Mouse (Mus musculus): Measurements from ENCODE around the gene Babam2. TPM values are rescaled to one million over a fixed set of nuclear protein-coding genes. Genes with fewer than 3 reads are reported as not detected.

Gene Babam2
- polyA plus RNA-seq, 1 experiment from 2014 or later: 32.3 TPM

- 90% methylated on average over 3 of the region's 3 CpGs for WGBS
- Histone ChIP-seq H3K36me3 (ENCODE audit: control insufficient read depth, insufficient read depth, low read length) (no peaks in the 10 kb centered on the region), H3K4me2 (ENCODE audit: low read length) (no peak overlapping the region), H3K27ac (ENCODE audit: low read depth, low read length) (no peak overlapping the region), H3K9me3 (replicated peaks; ENCODE audit: control insufficient read depth, low read length) (no peaks in the 10 kb centered on the region), H3K4me1 (ENCODE audit: control insufficient read depth, insufficient read depth, low read length) (no peaks in the 10 kb centered on the region), H3K4me3 (ENCODE audit: low read depth, low read length) (no peak overlapping the region), H3K27me3 (replicated peaks; ENCODE audit: control insufficient read depth, insufficient read depth, low read length) (no peaks in the 10 kb centered on the region), H3K9ac (ENCODE audit: low read length) (no peak overlapping the region)
- ATAC-seq (no peak), DNase-seq (ENCODE audit: low spot score) (no peak)
These were observed 376.6 kb downstream of the Babam2 start for GRCm38 (mm10) chr5:32074053-32074452.

- Histone ChIP-seq H3K9ac (ENCODE audit: low read length) (no peak overlapping the region), H3K4me3 (ENCODE audit: low read depth, low read length) (no peak overlapping the region), H3K9me3 (replicated peaks; ENCODE audit: control insufficient read depth, low read length) (no peaks in the 10 kb centered on the region), H3K27me3 (replicated peaks; ENCODE audit: control insufficient read depth, insufficient read depth, low read length) (no peaks in the 10 kb centered on the region), H3K4me2 (ENCODE audit: low read length) (no peak overlapping the region), H3K36me3 (ENCODE audit: control insufficient read depth, insufficient read depth, low read length) (no peaks in the 10 kb centered on the region), H3K27ac (ENCODE audit: low read depth, low read length) (no peak overlapping the region), H3K4me1 (ENCODE audit: control insufficient read depth, insufficient read depth, low read length) (no peaks in the 10 kb centered on the region)
- no peak for DNase-seq (ENCODE audit: low spot score)
- WGBS: 92% methylated on average over 3 of the region's 3 CpGs
- no peak for ATAC-seq
These were observed 379.7 kb downstream of the Babam2 start for GRCm38 (mm10) chr5:32077139-32077538.

- DNase-seq (ENCODE audit: low spot score): no peak
These were observed 381.5 kb downstream of the Babam2 start for GRCm38 (mm10) chr5:32078986-32079385.

GRCm38 (mm10) chr5:32080490-32081219 is 383.2 kb downstream of the Babam2 start:
- DNase-seq (ENCODE audit: low spot score): no peak

More at GRCm38 (mm10) chr5:32078986-32079385, 381.5 kb downstream of the Babam2 start:
- Histone ChIP-seq H3K9me3 (replicated peaks; ENCODE audit: control insufficient read depth, low read length) (no peaks in the 10 kb centered on the region), H3K27ac (ENCODE audit: low read depth, low read length) (no peak overlapping the region), H3K9ac (ENCODE audit: low read length) (no peak overlapping the region), H3K4me2 (ENCODE audit: low read length) (no peak overlapping the region), H3K4me1 (ENCODE audit: control insufficient read depth, insufficient read depth, low read length) (no peaks in the 10 kb centered on the region), H3K27me3 (replicated peaks; ENCODE audit: control insufficient read depth, insufficient read depth, low read length) (no peaks in the 10 kb centered on the region), H3K36me3 (ENCODE audit: control insufficient read depth, insufficient read depth, low read length) (no peaks in the 10 kb centered on the region), H3K4me3 (ENCODE audit: low read depth, low read length) (no peak overlapping the region)
- no peak for ATAC-seq
- WGBS: 82% methylated on average over 4 of the region's 4 CpGs

GRCm38 (mm10) chr5:32084401-32084804 is 386.9 kb downstream of the Babam2 start:
- no peak for DNase-seq (ENCODE audit: low spot score)
- Histone ChIP-seq H3K4me2 (ENCODE audit: low read length) (no peak overlapping the region), H3K4me3 (ENCODE audit: low read depth, low read length) (no peak overlapping the region), H3K27me3 (replicated peaks; ENCODE audit: control insufficient read depth, insufficient read depth, low read length) (no peaks in the 10 kb centered on the region), H3K4me1 (ENCODE audit: control insufficient read depth, insufficient read depth, low read length) (no peaks in the 10 kb centered on the region), H3K9ac (ENCODE audit: low read length) (no peak overlapping the region), H3K36me3 (ENCODE audit: control insufficient read depth, insufficient read depth, low read length) (no peaks in the 10 kb centered on the region), H3K27ac (ENCODE audit: low read depth, low read length) (no peak overlapping the region), H3K9me3 (replicated peaks; ENCODE audit: control insufficient read depth, low read length) (no peaks in the 10 kb centered on the region)
- 89% methylated on average over 10 of the region's 10 CpGs for WGBS
- no peak for ATAC-seq

More at GRCm38 (mm10) chr5:32080490-32081219, 383.2 kb downstream of the Babam2 start:
- Histone ChIP-seq H3K9ac (ENCODE audit: low read length) (no peak overlapping the region), H3K9me3 (replicated peaks; ENCODE audit: control insufficient read depth, low read length) (no peaks in the 10 kb centered on the region), H3K4me3 (ENCODE audit: low read depth, low read length) (no peak overlapping the region), H3K27ac (ENCODE audit: low read depth, low read length) (no peak overlapping the region), H3K4me2 (ENCODE audit: low read length) (no peak overlapping the region), H3K27me3 (replicated peaks; ENCODE audit: control insufficient read depth, insufficient read depth, low read length) (no peaks in the 10 kb centered on the region), H3K4me1 (ENCODE audit: control insufficient read depth, insufficient read depth, low read length) (no peaks in the 10 kb centered on the region), H3K36me3 (ENCODE audit: control insufficient read depth, insufficient read depth, low read length) (no peaks in the 10 kb centered on the region)
- ATAC-seq: no peak
- 37% methylated on average over 7 of the region's 7 CpGs for WGBS

GRCm38 (mm10) chr5:32085566-32085965 is 388.1 kb downstream of the Babam2 start:
- Histone ChIP-seq H3K4me1 (ENCODE audit: control insufficient read depth, insufficient read depth, low read length) (no peaks in the 10 kb centered on the region), H3K9me3 (replicated peaks; ENCODE audit: control insufficient read depth, low read length) (no peaks in the 10 kb centered on the region), H3K4me3 (ENCODE audit: low read depth, low read length) (no peak overlapping the region), H3K36me3 (ENCODE audit: control insufficient read depth, insufficient read depth, low read length) (no peaks in the 10 kb centered on the region), H3K27ac (ENCODE audit: low read depth, low read length) (no peak overlapping the region), H3K27me3 (replicated peaks; ENCODE audit: control insufficient read depth, insufficient read depth, low read length) (no peaks in the 10 kb centered on the region), H3K9ac (ENCODE audit: low read length) (no peak overlapping the region), H3K4me2 (ENCODE audit: low read length) (no peak overlapping the region)
- ATAC-seq: no peak
- no peak for DNase-seq (ENCODE audit: low spot score)
- WGBS: 95% methylated on average over 2 of the region's 2 CpGs

- Histone ChIP-seq H3K27me3 (replicated peaks; ENCODE audit: control insufficient read depth, insufficient read depth, low read length) (no peaks in the 10 kb centered on the region), H3K4me2 (ENCODE audit: low read length) (no peak overlapping the region), H3K9ac (ENCODE audit: low read length) (no peak overlapping the region), H3K9me3 (replicated peaks; ENCODE audit: control insufficient read depth, low read length) (no peaks in the 10 kb centered on the region), H3K4me3 (ENCODE audit: low read depth, low read length) (no peak overlapping the region), H3K27ac (ENCODE audit: low read depth, low read length) (no peak overlapping the region), H3K36me3 (ENCODE audit: control insufficient read depth, insufficient read depth, low read length) (no peaks in the 10 kb centered on the region), H3K4me1 (ENCODE audit: control insufficient read depth, insufficient read depth, low read length) (no peaks in the 10 kb centered on the region)
- WGBS: 89% methylated on average over 2 of the region's 2 CpGs
- DNase-seq (ENCODE audit: low spot score) (no peak), ATAC-seq (no peak)
These were observed 388.5 kb downstream of the Babam2 start for GRCm38 (mm10) chr5:32085971-32086370.

- ATAC-seq: no peak
- no peaks in the 10 kb centered on the region for H3K27me3 ChIP-seq (replicated peaks; ENCODE audit: control insufficient read depth, insufficient read depth, low read length)
- no peak overlapping the region for H3K4me3 ChIP-seq (ENCODE audit: low read depth, low read length)
- H3K27ac ChIP-seq (ENCODE audit: low read depth, low read length): no peak overlapping the region
- no peak overlapping the region for H3K4me2 ChIP-seq (ENCODE audit: low read length)
- no peaks in the 10 kb centered on the region for H3K36me3 ChIP-seq (ENCODE audit: control insufficient read depth, insufficient read depth, low read length)
- H3K4me1 ChIP-seq (ENCODE audit: control insufficient read depth, insufficient read depth, low read length): no peaks in the 10 kb centered on the region
- WGBS: 89% methylated on average over 6 of the region's 6 CpGs
- no peak for DNase-seq (ENCODE audit: low spot score)
- no peaks in the 10 kb centered on the region for H3K9me3 ChIP-seq (replicated peaks; ENCODE audit: control insufficient read depth, low read length)
- H3K9ac ChIP-seq (ENCODE audit: low read length): no peak overlapping the region
These were observed 389.1 kb downstream of the Babam2 start for GRCm38 (mm10) chr5:32086526-32087090.

- no peak for DNase-seq (ENCODE audit: low spot score)
- Histone ChIP-seq H3K27ac (ENCODE audit: low read depth, low read length) (no peak overlapping the region), H3K9ac (ENCODE audit: low read length) (no peak overlapping the region), H3K27me3 (replicated peaks; ENCODE audit: control insufficient read depth, insufficient read depth, low read length) (no peaks in the 10 kb centered on the region), H3K9me3 (replicated peaks; ENCODE audit: control insufficient read depth, low read length) (no peaks in the 10 kb centered on the region), H3K4me1 (ENCODE audit: control insufficient read depth, insufficient read depth, low read length) (no peaks in the 10 kb centered on the region), H3K4me3 (ENCODE audit: low read depth, low read length) (no peak overlapping the region), H3K36me3 (ENCODE audit: control insufficient read depth, insufficient read depth, low read length) (no peaks in the 10 kb centered on the region), H3K4me2 (ENCODE audit: low read length) (no peak overlapping the region)
- no peak for ATAC-seq
- 65% methylated on average over 5 of the region's 5 CpGs for WGBS
These were observed 392.0 kb downstream of the Babam2 start for GRCm38 (mm10) chr5:32089481-32089880.

All from forebrain, embryonic 14.5 days (tissue).